Mouse (Mus musculus) thymus, postnatal 4 days (tissue): ENCODE measurements around the gene Asl.

ENCODE experiments used
- DNase-seq: peaks from one replicate; pipeline ENCODE4 v3.0.0; 2021

Asl gene

DNA sequence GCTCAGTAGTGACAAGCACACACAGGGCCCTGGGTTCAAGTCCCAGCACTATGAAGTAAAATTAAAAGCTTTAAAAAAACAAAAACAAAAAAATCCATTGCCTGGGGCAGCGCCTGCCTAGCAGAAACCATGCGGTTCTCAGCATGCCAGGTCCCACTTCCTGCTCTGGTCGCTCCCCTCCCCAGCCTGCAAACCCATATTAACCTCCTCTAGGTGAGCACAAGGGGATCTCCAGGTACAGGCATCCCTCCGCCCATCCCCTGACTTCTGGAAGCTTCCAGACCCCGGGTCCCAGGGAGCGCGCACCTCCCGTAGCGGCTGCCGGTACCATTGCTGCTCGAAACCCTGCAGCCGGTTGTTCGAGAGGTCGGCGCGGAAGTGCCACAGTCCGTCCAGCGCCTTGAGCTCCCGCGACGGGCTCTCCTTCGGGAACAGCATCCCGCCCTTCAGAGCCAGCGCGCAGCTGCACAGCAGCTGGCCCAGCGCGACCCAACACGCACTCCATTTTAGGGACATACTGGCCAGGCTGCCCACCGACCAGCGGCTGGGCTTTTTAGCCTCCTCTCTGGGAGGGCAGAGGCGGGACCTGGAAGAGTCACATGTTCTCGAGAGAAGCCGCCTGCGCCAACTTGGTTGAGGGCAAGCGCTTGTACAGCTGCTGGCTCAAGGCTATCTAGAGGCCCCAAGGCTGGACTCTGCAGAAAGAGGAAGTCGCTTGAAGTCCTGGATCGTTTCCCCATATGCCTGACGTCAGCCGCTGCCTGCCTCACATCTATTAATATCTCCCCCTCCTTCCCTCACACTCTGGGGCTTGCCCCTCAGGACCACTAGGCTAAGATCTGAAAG, 26.5 kb downstream of the Asl start, which contains the start of gene Gusb:
TSS of gene Gusb (minus strand) at position 749 of the 846 bp plus-strand sequence.
- DNase-seq = peak; percentile 75

DNA sequence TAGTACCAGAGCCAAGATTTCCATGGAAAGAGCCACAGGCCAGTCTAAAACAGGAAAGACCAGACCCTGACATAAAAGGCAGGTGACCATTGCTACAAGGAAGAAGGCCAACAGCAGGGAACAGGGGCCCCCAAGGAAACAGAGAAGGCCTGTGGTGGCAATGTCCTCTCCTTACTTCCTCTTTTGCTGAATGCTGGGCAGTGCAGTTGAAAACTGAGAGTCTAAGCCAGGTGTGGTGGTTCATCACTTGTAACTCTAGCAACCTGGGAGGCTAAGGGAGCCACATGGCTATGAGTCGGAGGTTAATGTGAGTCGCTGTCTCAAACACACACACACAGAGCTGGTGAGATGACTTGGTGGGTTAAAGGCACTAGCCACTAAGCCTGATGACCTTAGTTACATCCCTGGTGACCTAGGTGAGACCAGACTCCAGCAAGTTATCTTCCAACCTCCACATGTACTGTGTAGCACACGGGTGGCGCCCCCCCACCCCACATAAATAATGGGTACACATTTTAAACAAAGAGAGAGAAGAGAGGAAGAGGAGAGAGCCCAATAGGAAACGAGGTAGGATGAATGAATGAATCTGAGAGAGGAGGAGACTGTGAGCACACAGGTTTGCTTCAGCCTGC, 27.6 kb downstream of the Asl start:
- no peak for DNase-seq

DNA sequence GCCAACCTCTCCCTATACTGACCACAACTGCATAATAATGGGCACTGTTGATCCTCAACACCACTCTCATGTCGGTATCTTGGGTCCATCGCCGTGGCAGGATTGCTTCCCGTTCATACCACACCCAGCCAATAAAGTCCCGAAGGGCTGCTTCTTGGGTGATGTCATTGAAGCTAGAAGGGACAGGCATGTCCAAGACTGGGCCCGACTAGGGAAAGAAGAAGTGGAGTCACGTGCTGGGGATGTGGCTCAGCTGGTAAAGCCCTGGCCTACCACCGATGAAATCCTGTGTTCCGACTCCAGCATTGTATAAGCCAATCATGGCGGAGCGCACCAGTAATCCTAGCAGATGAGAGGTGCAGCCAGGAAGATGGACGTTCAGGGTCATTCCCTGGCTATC, 28.3 kb downstream of the Asl start:
- no peak for DNase-seq

DNA sequence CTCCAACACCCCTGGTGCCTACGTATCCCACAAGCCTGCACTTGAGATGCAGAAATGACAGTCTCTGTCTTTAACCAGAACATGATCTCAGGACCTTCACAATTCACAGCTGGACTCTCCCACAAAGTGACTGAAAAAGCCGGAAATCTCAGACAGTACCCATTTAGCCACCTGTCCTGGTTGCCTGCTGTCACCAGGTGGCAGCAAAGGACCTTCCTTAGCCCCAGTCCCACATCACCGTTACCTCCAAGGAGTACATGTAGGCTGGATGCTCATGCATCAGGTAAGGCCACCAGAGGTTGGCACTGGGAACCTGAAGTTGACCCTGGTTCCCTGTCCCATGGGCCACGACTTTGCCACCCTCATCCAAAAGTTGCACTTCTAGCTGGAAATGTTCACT, 29.9 kb downstream of the Asl start:
- peak; percentile 74 for DNase-seq

DNA sequence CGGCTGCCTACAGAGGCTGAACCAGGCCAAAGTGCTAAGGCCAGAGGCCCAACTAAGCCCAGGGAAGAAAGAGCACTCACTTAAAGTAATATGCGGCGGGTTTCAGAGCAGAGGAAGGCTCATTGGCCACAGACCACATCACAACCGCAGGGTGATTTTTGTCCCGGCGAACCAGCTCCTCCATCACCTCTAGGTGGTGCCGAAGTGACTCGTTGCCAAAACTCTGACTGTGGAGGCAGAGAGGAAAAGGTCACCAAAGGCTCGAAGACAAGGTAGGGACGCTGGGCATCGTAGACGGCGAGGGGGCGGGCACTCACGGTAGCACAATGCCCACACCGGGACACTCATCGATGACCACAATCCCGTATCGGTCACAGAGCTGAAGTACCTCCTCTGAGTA, 31.3 kb downstream of the Asl start:
- peak; percentile 24 for DNase-seq

DNA sequence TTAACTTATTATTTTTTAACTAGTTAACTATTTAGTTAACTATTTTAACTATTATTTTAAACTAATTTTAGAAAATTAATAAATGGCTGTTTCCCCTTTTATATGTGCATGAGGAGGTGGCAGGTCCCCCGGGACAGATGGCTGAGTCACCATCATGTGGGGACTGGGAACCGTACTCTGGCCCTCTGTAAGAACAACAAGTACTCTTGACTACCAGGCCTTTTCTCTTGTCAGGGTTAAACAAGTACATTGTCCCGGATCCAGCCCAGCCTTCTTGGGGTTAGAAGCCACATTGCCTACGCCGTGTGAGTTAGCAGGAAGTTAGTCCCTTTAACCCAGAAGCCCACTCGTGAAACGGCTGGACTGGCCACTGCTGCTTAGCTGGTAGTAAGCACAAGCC, 34.1 kb downstream of the Asl start:
- DNase-seq = no peak

DNA sequence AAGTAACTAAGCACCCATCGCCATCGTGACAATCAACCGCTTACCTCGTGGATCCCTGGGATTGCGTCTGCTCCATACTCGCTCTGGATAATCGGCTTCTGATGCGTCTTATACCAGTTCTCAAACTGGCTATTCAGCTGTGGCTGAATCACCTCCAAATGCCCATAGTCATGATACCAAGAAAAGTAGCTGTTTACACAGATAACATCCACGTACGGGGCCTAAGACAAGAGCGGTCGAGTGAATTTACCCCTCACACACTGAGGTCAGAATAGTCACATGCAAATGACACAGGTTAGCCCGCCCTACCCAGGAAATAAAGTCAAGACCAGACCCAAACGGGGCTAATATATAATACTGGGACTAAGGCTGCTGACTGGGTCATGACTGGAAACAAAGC, 35.7 kb downstream of the Asl start:
- DNase-seq = no peak

DNA sequence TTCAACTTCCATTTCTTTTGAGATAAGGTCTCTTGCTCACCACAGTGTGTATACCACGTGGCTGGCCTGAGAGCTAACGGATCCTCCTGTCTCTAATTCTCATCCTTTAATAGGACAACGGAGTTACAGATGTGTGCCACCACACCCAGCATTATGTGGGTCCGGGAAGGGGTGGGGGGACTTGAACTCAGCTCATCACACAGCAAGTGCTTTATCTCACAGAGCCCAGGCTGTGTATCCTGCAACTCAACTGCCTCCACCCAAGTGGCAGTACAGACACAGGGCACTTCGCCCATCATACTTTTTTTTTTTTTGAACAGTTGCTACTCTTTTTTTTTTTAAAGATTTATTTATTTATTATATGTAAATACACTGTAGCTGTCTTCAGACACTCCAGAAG, 37.1 kb downstream of the Asl start:
- DNase-seq = no peak

DNA sequence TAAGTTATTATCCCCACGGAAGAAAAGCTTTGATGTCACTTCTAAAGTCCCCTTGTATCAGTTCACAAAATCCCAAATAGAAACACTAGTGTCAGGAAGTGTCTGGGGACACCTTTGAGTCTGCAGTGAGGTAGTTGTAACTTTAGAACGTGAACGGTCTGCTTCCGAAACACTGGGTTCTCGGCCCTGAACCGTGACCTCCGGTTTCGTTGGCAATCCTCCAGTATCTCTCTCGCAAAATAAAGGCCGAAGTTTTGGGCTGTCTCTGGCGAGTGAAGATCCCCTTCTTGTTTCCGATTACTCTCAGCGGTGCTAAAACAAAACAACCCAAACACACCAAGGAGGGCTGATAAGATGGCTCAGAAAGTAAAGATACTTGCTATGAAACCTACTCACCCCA, 39.7 kb downstream of the Asl start:
- DNase-seq = no peak

DNA sequence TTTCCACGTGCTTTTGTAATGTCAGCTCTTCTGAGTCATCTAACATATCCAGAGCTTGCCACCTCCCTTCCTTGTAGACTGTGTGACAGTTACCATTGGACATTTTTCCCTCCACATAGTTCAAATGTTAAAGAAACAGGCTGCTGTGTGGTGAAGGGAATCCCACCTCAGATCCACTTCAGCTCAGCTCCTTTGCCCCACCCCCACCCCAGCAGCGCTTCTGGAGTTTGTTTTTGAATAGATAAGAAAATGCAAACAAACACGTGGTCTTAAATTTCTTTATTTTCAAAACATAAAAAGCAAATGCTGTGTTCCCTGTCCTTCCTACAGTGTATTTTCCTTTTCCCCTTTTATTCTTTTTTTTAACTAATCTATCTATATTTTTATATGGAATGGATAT, 48.8 kb downstream of the Asl start:
- DNase-seq = no peak

DNA sequence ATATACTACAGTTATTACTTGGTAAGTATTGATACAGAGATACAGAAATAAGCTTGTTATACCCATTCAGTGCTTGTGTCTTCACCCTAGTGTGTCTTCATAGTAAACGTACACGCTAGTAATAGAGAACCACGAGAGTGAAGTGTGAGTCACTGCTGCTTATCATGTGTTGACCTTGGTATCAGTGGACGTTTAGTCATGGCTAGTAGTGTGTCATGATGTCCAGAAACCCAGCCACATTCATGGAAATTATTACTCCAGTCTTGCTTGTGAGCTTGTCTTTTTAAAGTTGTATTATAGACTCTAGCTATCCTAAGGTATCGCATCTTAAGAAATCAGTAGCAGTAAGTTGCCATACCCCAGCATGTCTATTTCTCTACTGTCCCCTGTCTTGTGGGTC, 50.4 kb downstream of the Asl start:
- no peak for DNase-seq

DNA sequence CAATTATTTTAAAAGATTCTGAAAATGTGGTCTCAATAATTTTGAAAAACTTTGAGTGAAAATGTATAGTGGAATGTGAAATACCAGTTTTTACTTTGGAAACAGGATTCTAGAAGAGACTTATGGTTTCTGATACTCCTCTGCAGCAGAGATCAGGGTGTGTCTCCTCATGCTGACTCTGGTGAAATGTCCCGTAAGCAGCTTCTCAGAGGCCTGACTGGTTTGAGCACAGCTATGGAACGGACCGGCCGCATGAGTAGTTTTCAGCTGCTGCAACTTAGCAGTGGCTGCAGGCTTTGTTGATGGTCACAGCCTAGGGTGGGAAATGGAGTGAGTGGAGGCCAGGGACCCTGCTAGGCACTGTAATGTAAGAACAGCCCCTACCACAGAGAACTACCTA, 51.3 kb downstream of the Asl start:
- DNase-seq = no peak

DNA sequence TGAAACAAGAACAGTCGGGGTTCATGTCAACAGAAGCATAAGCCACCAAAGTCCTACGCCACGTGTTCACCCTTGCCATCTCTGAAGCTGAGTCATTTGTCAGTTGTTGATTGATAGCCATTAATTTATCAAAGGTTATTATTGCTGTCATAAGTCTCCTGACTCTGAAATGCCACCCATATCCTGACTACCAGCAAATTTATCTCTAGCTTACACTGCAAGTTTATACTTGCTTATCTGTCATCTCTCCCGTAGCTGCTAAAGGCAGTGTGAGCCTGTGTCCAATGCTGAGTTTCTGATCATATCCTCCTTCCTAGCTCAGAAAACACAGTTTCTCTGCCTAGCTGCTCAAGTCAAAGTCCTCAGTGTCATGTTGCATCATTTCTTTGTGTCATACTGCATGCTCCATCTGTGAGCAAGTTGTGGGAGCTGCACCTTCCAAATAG, 54.2 kb downstream of the Asl start:
- DNase-seq = no peak

DNA sequence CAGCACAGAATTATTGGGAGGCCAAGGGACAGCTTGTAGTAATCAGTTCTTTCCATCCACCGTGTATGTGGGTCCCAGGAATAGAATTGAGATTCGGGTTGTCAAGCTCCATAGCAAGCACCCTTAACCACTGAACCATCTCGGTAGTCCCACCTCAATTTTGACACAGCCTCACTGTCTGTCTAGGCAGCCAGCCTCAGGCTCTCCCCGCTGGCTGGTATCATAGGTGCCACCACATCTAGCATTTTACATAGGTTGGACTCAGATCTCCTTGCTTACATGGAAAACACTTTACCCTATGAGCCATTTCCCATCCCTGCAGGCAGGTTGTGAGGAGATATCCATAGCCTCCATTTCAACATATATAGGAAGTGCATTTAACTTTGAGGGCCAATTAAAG, 54.7 kb downstream of the Asl start:
- no peak for DNase-seq

DNA sequence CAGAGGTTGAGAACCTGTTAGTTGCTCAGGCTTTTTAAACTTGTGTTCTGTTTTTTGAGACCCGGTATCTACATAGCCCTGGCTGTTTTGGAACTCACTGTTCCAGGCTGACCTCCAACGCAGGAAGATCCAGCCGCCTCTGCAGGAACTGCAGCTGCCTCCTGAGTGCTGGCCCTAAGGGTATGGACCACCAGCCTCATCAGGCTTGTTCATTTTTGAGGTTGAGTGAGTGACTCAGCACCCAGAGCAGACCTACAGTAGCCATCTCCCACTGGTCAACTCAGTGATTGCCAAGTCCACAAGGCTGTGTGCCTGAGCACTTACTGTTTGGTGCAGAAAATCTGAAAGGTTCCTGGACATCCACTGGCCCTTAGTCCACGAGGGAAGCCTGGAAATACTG, 57.6 kb downstream of the Asl start:
- DNase-seq = no peak

DNA sequence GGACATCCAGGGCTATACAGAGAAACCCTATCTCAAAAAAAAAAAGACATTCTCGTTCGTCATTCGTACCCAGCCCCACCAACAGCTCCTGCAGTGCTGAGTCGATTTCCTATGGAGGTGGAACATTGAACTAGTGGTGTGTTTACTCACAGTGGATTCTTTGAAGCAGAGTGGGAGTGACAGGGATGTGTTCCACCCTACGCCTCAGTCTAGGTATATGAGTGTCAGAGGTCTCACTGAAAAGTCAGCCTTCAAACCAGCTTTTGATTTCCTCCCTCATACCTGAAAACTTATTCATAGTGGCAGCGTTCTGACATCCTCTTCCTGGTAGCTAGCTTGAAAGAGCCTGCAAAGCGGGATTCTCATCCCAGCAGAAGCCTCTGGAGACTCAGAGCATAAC, 60.6 kb downstream of the Asl start:
- DNase-seq = no peak

DNA sequence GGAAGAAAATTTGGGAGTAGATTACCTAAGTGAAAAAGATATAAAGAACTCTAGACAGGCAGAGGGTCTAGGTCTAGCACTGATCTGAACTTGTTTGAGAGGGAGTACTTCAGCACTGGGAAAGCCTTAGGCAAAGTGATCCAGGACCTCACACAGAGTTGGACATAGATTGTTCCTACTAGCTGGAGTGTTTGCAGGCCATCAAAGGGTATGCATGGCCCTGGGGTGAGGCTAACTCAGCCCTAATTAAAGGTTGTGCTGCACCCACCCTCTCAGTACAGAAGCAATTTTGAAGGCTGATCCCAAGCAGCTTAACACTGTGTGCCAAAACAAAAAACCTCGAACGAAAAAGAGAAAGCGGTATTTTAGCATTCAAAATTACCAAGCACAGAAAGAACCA, 62.6 kb downstream of the Asl start:
- DNase-seq = no peak

DNA sequence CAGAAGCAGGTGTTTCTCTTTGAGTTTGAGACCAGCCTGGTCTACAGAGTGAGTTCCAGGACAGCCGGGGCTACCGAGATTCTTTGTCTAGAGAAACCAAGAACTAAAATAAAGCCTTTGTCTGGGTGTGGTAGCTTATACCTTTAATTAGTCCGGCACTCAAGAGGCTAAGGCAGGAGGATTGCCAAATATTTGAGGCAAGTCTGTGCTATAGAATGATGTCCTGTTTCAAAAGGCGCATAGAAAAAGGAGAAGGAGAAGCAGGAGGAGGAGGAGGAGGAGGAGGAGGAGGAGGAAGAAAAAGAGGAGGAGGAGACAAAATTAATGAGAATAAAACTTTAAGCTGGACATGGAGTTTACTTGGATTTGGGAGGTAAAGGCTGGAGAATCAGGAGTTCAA, 65.8 kb downstream of the Asl start:
- no peak for DNase-seq
